Mouse (Mus musculus): Measurements from ENCODE around the gene Haus7. TPM values are rescaled to one million over a fixed set of nuclear protein-coding genes. Genes with fewer than 3 reads are reported as not detected.

Gene Haus7
- polyA plus RNA-seq, 1 experiment: 8.6 TPM

DNA sequence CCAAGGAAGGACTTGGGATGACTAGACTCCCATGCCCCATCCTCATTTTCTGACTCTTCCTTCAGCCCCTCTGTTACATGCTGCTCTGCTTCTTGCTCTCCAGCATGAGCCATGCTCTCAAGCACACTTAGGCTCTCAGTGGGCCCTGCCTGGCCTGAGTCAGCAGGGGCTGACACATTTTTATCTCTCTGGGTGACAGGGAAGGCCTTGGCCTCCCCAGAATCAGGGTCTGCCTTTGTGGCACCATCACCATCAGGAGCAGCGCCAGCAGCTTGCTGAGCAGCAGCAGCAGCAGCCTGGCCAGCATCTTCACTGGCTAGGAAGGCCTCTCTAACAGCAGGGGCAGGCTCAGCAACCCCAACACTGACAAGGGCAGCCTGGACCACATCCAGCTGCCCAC, 62.4 kb downstream of the Haus7 start:
- Histone ChIP-seq H3K4me3 (ENCODE audit: extremely low read depth, insufficient read depth, insufficient read length) (no peak overlapping the region), H3K27ac (ENCODE audit: insufficient read depth, low read length) (no peak overlapping the region), H3K36me3 (ENCODE audit: control insufficient read depth, insufficient read depth, low read length) (no peaks in the 10 kb centered on the region), H3K27me3 (ENCODE audit: control insufficient read depth, insufficient read depth, low read length) (no peaks in the 10 kb centered on the region), H3K4me1 (ENCODE audit: control insufficient read depth, insufficient read depth, insufficient read length) (no peaks in the 10 kb centered on the region)
- WGBS: 100% methylated on average over 1 of the region's 1 CpGs
- no peak for DNase-seq (ENCODE audit: low read depth in 1 of 2, low spot score in 2 of 2)
- TF ChIP-seq POLR2A (IDR thresholded peaks at IDR 0.05; ENCODE audit: low read depth, low read length) (no peak), CTCF (IDR thresholded peaks at IDR 0.05; ENCODE audit: extremely low read depth, insufficient read depth, insufficient read length, insufficient replicate concordance) (no peak)

DNA sequence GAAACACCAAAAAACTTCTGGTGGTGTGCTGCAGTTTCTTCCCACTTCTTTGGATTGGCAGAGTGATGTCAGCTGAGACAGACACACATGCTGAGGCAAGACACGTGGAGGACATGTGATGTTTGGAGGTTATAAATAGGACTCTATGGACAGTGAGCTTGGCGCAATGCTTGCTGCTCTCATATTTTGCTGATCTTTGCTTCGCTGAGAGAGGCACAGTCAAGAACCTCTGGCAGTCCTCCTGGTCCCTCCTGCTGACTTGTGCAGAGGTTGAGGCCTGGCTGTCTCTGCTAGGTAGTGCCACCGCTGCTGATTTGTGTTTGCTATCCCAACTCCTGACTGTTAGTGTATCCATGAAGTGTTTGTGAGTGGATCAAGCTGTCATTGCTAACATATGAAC, 67.4 kb downstream of the Haus7 start:
- H3K27ac ChIP-seq (ENCODE audit: insufficient read depth, low read length): no peak overlapping the region
- H3K4me3 ChIP-seq (ENCODE audit: extremely low read depth, insufficient read depth, insufficient read length): no peak overlapping the region
- 81% methylated on average over 4 of the region's 4 CpGs for WGBS
- no peak for DNase-seq (ENCODE audit: low read depth in 1 of 2, low spot score in 2 of 2)
- H3K36me3 ChIP-seq (ENCODE audit: control insufficient read depth, insufficient read depth, low read length): no peaks in the 10 kb centered on the region
- TF ChIP-seq POLR2A (IDR thresholded peaks at IDR 0.05; ENCODE audit: low read depth, low read length) (no peak), CTCF (IDR thresholded peaks at IDR 0.05; ENCODE audit: extremely low read depth, insufficient read depth, insufficient read length, insufficient replicate concordance) (no peak)
- H3K4me1 ChIP-seq (ENCODE audit: control insufficient read depth, insufficient read depth, insufficient read length): no peaks in the 10 kb centered on the region
- no peaks in the 10 kb centered on the region for H3K27me3 ChIP-seq (ENCODE audit: control insufficient read depth, insufficient read depth, low read length)

Other genes starting within 250 kb of the Haus7 start
- 1.7 and 2.2 TPM in 2 replicates for gene Xlr4b, start 244.7 kb downstream of the Haus7 start, polyA plus RNA-seq (2012; rRNA removed)
- 9.9 and 16.7 TPM in 2 replicates for gene F8a, start 230.8 kb downstream of the Haus7 start, polyA plus RNA-seq (2012; rRNA removed)
- gene Xlr4c, start 215.9 kb downstream of the Haus7 start, polyA plus RNA-seq (2012; rRNA removed): 0.97 and 1.4 TPM in 2 replicates
- not detected in 2 replicates for gene Xlr3c, start 193.7 kb downstream of the Haus7 start, polyA plus RNA-seq (2012; rRNA removed)
- not detected in 2 replicates for gene Xlr5a, start 166.1 kb downstream of the Haus7 start, polyA plus RNA-seq (2012; rRNA removed)
- gene Xlr5c, start 166.1 kb downstream of the Haus7 start, polyA plus RNA-seq (2012; rRNA removed): not detected in 2 replicates
- gene Gm45015, start 122.2 kb downstream of the Haus7 start, polyA plus RNA-seq (2012; rRNA removed): not detected in 2 replicates
- gene Zfp275, start 116.4 kb downstream of the Haus7 start, polyA plus RNA-seq (2012; rRNA removed): 10.3 and 12.7 TPM in 2 replicates
- not detected in 2 replicates for gene Gm18336, start 60.3 kb downstream of the Haus7 start, polyA plus RNA-seq (2012; rRNA removed)
- gene Zfp92, start 47.9 kb downstream of the Haus7 start, polyA plus RNA-seq (2012; rRNA removed): 0.04 TPM in 1 of 2 replicates, not detected in the other
- gene Trex2, start 23.7 kb downstream of the Haus7 start, polyA plus RNA-seq (2012; rRNA removed): not detected in 2 replicates
- gene Bgn, start 24.6 kb upstream of the Haus7 start, polyA plus RNA-seq (2012; rRNA removed): 280 and 317 TPM in 2 replicates
- gene Atp2b3, start 44.0 kb upstream of the Haus7 start, polyA plus RNA-seq (2012; rRNA removed): not detected in 2 replicates
- gene Dusp9, start 180.4 kb upstream of the Haus7 start, polyA plus RNA-seq (2012; rRNA removed): 0.87 and 1.4 TPM in 2 replicates
- 2.8 and 3.2 TPM in 2 replicates for gene Pnck, start 201.1 kb upstream of the Haus7 start, polyA plus RNA-seq (2012; rRNA removed)
- 4.5 and 5.5 TPM in 2 replicates for gene Slc6a8, start 214.1 kb upstream of the Haus7 start, polyA plus RNA-seq (2012; rRNA removed)